Mouse (Mus musculus): ENCODE measurements around the gene Sycp2. TPM values are rescaled to one million over a fixed set of nuclear protein-coding genes. Genes with fewer than 3 reads are reported as not detected.

The Sycp2 gene
- polyA plus RNA-seq (2015; fragmentation: Nextera tagmentation; extraction: Ambion mirVana): 0.05 and 0.18 TPM in 2 replicates

DNA sequence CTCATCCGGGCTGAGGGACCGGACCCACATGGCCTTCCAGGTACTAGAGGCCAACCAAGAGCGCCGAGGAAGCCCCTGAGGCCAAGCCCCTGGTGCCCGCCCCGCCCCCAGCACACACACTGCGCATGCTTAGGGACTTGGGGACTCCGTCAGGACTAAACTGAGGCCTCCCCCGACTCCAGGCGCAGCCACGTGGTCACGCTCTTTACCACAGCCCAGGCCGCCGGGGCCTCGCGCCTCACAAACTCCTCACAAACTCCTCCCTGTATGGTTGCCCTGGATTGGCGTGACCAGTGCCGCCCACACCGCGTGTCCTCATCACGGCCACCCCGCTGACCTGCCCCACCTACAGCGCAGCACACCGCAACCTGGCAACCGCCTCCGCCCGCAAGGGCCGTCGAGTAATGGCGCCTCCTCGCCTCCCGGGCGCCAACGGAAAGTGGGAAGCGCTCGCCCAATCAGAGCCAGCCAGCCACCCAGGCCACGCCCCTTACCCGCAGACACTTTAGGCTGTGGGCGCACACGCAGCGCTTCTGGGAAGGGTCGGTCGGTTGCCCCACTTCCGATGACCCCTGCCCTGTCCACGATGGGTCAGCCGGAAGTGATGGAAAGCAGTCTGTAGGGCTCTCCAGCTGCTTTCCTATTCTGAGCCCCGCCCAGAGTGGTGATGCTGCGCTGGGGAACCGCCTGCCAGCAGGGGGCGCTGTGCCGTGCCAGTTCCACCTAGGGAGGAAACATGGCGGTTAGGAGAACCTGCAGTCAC is at the start of gene Sycp2:
TSS of gene Sycp2 (minus strand) at position 633 of the 763 bp plus-strand sequence.
- peak; percentile 45; the same call in 1 of the 2 replicates for ATAC-seq
- WGBS: 79% methylated on average over 52 of the region's 52 CpGs

DNA sequence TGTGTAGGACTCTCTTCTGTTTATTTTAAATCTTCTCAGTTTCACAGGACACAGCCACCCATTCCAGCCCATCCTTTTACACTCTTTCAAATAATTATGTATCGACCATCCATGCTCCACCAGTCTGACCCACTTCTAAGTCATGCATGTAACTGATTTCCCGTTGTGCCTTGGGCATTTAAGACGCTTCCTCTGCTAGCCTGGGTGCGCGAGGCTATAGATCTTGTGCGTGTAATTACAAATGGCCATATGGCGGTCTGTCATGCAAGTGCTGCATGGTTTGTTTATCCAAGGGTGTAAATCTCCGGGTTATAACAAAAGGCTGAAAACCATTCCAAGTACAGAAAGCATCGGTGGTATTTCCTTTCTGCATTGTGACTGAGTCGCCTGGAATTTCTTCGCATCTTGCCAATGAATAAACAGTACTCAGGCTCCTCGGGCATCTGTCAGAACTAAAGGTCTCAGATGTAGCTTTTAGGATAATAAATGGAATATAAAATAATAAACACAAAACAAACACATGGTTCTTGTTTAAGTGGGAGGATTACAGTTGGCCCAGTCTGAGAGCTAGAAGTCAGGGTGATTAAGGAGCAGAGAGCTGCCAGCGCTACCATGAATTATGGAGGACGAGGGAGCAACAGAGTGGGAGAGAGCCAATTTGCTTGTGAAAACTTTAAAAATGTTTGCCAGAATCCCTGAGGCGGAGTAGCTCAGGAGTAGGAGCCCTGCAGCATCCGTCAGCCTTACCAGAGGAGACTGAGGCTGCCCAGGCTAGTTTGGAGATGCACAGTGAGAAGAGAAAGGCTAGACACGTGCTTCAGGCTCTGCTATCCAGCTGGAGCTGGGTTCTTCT is 47.4 kb upstream of the Sycp2 start:
- WGBS: 32% methylated on average over 17 of the region's 17 CpGs
- Histone ChIP-seq H3K36me3 (no peaks in the 10 kb centered on the region), H3K9me3 (no peaks in the 10 kb centered on the region), H3K4me1 (replicated peaks) (peaks cover 6% of the 10 kb centered on the region; the same call in 1 of the 2 replicates), H3K27ac (peak overlapping the region; percentile 80), H3K9ac (no peak overlapping the region), H3K27me3 (replicated peaks) (no peaks in the 10 kb centered on the region), H3K4me2 (replicated peaks) (peak overlapping the region; percentile 22; the same call in 1 of the 2 replicates), H3K4me3 (replicated peaks) (no peak overlapping the region)
- peak; percentile 80 for ATAC-seq

More for the DNA sequence above, at the start of gene Sycp2:
- H3K9me3 ChIP-seq: 0 out of 2 replicates have a peak, but pooled peaks cover 2% of the 10 kb centered on the region
- H3K4me3 ChIP-seq (replicated peaks): no peak within 1 kb of the TSS
- no peaks in the 10 kb centered on the region for H3K36me3 ChIP-seq
- H3K27me3 ChIP-seq (replicated peaks): no peaks in the 10 kb centered on the region
- 0 out of 2 replicates have a peak, but pooled peaks cover 2% of the 10 kb centered on the region for H3K4me1 ChIP-seq (replicated peaks)
- H3K4me2 ChIP-seq (replicated peaks): no peak within 1 kb of the TSS
- no peak within 1 kb of the TSS for H3K27ac ChIP-seq
- no peak within 1 kb of the TSS for H3K9ac ChIP-seq

DNA sequence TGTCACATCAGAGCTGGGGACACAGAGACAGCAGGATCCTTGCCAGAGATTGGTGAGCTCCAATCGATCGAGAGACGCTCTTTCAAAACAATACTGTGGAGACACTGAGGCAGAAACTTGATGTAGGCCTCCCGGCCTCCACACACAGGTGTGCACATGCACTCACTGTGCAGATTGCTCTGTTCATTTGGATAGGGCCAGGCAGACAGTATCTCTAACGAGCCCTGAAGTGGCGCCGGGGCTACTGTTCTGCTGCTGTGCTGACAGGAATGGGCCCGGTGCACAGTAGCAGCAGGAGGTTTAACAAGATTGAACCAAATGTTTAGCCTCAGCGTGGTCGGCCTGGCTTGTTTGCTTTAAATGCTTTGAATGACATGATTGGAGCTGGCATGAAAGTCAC is 43.5 kb upstream of the Sycp2 start:
- Histone ChIP-seq H3K4me2 (replicated peaks) (no peak overlapping the region), H3K9me3 (no peaks in the 10 kb centered on the region), H3K36me3 (no peaks in the 10 kb centered on the region), H3K27ac (no peak overlapping the region), H3K9ac (no peak overlapping the region), H3K4me1 (replicated peaks) (peaks cover 6% of the 10 kb centered on the region; the same call in 1 of the 2 replicates), H3K27me3 (replicated peaks) (no peaks in the 10 kb centered on the region), H3K4me3 (replicated peaks) (no peak overlapping the region)
- ATAC-seq: no peak
- 76% methylated on average over 10 of the region's 10 CpGs for WGBS

DNA sequence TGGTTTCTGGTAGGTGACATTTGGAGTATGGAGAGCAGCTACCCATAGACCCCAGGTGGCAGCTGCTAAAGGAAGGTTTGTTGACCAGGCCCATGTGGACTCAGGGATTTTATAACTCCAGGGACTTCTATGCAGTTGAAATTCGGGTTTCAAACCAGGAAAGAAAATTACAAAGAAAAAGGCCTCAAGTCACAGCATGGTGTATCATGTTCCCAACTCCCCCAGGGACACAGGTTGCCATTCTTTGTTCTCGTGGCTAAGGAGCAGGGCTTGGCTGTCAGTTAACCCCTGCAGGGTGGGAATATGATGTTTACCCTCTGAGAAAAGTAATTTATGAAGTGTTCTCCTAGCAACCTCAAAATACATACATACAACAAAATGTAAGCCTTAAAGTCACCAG is 42.8 kb upstream of the Sycp2 start:
- Histone ChIP-seq H3K36me3 (no peaks in the 10 kb centered on the region), H3K27me3 (replicated peaks) (no peaks in the 10 kb centered on the region), H3K9ac (no peak overlapping the region), H3K27ac (no peak overlapping the region), H3K4me2 (replicated peaks) (no peak overlapping the region), H3K4me3 (replicated peaks) (no peak overlapping the region), H3K4me1 (replicated peaks) (peaks cover 1% of the 10 kb centered on the region; the same call in 1 of the 2 replicates), H3K9me3 (no peaks in the 10 kb centered on the region)
- WGBS: 34% methylated on average over 2 of the region's 2 CpGs
- ATAC-seq: no peak

DNA sequence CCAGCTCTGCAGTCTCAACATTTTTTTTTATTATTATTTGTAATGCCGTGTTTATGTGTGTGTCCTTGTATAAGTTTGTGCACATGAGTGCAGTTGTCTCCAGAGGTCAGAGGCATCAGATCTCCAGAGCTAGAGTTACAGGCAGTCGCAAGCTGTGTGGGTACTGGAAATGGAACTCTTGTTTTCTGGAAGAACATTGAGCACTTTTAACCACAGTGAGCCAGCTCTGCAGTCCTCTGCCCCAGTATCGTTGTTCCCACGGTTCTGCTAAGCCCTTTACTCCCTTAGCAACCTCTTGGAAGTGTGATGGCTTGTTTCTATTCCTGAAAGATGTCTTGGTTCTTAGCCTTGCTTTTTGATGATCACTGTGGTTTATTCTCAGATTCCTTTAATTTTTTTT is 41.9 kb upstream of the Sycp2 start:
- Histone ChIP-seq H3K27ac (no peak overlapping the region), H3K9me3 (no peaks in the 10 kb centered on the region), H3K36me3 (no peaks in the 10 kb centered on the region), H3K4me1 (replicated peaks) (no peaks in the 10 kb centered on the region), H3K27me3 (replicated peaks) (no peaks in the 10 kb centered on the region), H3K4me3 (replicated peaks) (no peak overlapping the region), H3K4me2 (replicated peaks) (no peak overlapping the region), H3K9ac (no peak overlapping the region)
- WGBS: 81% methylated on average over 4 of the region's 4 CpGs
- no peak for ATAC-seq

DNA sequence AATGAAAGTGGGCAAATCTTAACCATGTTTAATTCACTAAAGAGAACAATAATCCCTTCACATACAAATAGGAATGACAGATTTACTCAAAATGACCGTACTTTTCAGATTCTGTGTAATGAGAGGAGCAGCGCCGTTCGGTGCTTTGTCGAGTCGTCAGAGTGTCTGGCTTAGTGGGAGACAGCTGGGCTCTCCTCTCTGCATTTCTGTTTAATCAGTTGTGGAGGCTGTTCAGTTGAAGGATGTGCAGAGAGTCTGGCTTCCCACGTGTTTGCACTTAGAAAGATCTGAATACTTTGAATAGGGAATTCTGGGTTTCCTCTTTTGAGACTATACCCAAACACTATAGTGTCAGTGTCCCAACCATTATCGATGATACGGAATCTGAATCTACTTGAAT is 29.8 kb upstream of the Sycp2 start:
- H3K4me3 ChIP-seq (replicated peaks): no peak overlapping the region
- no peak overlapping the region for H3K27ac ChIP-seq
- no peak for ATAC-seq
- no peaks in the 10 kb centered on the region for H3K9me3 ChIP-seq
- H3K4me1 ChIP-seq (replicated peaks): no peaks in the 10 kb centered on the region
- H3K27me3 ChIP-seq (replicated peaks): no peaks in the 10 kb centered on the region
- no peak overlapping the region for H3K4me2 ChIP-seq (replicated peaks)
- H3K36me3 ChIP-seq: no peaks in the 10 kb centered on the region
- 46% methylated on average over 9 of the region's 9 CpGs for WGBS
- H3K9ac ChIP-seq: no peak overlapping the region

DNA sequence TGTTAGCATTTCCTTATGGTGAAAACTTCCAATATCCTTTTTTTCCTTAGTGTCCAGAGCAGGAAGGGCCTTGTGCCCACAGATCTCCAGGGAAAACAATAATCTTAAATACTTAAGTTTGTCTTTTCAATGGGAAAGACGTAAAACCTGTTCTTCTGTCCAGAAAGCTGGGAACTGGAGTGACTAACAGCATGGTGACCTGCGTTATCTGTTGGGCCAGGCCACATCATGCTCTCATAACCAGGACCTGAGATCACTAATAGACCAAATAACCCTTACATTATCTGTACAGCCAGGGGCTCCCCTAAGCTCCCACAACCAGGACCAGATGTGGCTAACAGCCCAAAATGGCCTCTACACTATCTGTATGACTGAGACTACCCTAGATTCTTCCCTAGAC is 26.4 kb upstream of the Sycp2 start:
- peak; percentile 42; the same call in 1 of the 2 replicates for ATAC-seq
- no peak overlapping the region for H3K4me2 ChIP-seq (replicated peaks)
- no peak overlapping the region for H3K9ac ChIP-seq
- H3K4me1 ChIP-seq (replicated peaks): 0 out of 2 replicates have a peak, but pooled peaks cover 8% of the 10 kb centered on the region
- 72% methylated on average over 2 of the region's 2 CpGs for WGBS
- H3K27ac ChIP-seq: no peak overlapping the region
- H3K27me3 ChIP-seq (replicated peaks): no peaks in the 10 kb centered on the region
- no peaks in the 10 kb centered on the region for H3K9me3 ChIP-seq
- H3K4me3 ChIP-seq (replicated peaks): no peak overlapping the region
- H3K36me3 ChIP-seq: no peaks in the 10 kb centered on the region

DNA sequence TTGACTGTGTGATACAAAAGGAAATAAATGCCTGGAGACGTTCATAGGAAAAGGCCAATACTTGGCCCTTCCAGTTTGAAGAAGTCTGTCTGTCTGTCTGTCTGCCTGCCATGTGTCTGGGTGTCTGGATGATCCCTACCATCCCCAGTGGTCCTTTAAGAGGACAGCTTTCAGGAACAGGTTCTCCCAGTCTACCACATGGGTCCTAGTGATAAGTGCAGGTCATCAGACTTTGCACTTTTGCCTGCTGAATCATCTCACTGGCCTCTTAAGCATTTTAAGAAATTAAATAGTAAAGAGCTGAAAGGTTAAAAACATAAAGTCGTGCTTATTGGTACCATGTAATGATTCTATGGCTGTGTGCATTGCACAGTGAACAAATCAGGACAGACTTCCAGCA is 26.0 kb upstream of the Sycp2 start:
- Histone ChIP-seq H3K4me1 (replicated peaks) (0 out of 2 replicates have a peak, but pooled peaks cover 10% of the 10 kb centered on the region), H3K27ac (no peak overlapping the region), H3K27me3 (replicated peaks) (no peaks in the 10 kb centered on the region), H3K9me3 (no peaks in the 10 kb centered on the region), H3K36me3 (no peaks in the 10 kb centered on the region), H3K4me3 (replicated peaks) (no peak overlapping the region), H3K4me2 (replicated peaks) (no peak overlapping the region), H3K9ac (no peak overlapping the region)
- ATAC-seq: peak; percentile 82
- WGBS: 48% methylated on average over 2 of the region's 2 CpGs

DNA sequence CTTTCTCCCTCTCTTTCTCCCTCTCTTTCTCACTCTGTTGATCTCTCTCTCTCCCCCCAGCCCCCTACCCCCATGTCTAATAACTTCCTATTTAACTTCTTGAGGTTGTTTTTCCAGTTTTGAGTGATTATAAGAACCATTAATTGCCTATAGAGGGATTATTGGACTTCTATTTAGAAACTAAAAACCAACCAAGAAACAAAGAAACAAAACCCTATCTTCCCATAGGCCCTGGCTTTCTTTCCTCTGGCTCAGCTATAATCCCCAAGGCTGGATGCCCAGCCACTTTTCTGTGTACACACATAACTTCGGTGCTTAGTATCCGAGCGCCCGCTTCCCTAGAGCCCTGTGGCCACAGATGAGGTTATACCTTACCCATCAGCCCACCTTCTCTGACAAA is 22.7 kb upstream of the Sycp2 start, which contains the start of gene Cdh26:
TSS of gene Cdh26 (plus strand) at position 301 of the 400 bp plus-strand sequence.
- H3K27ac ChIP-seq: peak within 1 kb of the TSS; percentile 36; the same call in 1 of the 2 replicates
- ATAC-seq: no peak
- H3K9ac ChIP-seq: 0 out of 2 replicates have a peak within 1 kb of the TSS, but pooled peaks have one; percentile 3
- 0 out of 2 replicates have a peak, but pooled peaks cover 10% of the 10 kb centered on the region for H3K4me1 ChIP-seq (replicated peaks)
- no peak within 1 kb of the TSS for H3K4me3 ChIP-seq (replicated peaks)
- H3K9me3 ChIP-seq: no peaks in the 10 kb centered on the region
- 86% methylated on average over 4 of the region's 4 CpGs for WGBS
- H3K36me3 ChIP-seq: no peaks in the 10 kb centered on the region
- H3K27me3 ChIP-seq (replicated peaks): no peaks in the 10 kb centered on the region
- H3K4me2 ChIP-seq (replicated peaks): peak within 1 kb of the TSS; percentile 43

DNA sequence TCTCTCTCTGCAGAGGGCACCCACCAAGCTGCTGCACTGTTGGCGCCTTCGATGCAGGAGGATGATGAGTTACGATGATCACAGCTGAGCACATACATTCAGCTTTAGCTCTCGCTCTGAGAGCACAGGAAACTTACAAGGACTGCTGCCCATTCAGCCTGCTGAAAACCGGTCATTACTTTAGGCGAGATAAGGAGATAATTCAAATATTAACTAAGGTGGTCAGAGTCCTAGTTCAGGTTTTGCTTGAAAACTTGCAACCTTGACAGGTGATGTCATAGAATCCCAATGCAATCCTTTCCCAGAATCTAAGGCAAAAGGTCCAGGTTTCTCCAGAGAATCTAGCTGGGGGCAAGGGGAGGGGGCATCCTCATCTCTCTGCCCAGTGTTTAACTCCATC is 21.9 kb upstream of the Sycp2 start:
- Histone ChIP-seq H3K4me3 (replicated peaks) (no peak overlapping the region), H3K9ac (0 out of 2 replicates have a peak overlapping the region, but pooled peaks have one; percentile 3), H3K9me3 (no peaks in the 10 kb centered on the region), H3K4me1 (replicated peaks) (0 out of 2 replicates have a peak, but pooled peaks cover 10% of the 10 kb centered on the region), H3K27ac (peak overlapping the region; percentile 36), H3K36me3 (no peaks in the 10 kb centered on the region), H3K27me3 (replicated peaks) (no peaks in the 10 kb centered on the region), H3K4me2 (replicated peaks) (peak overlapping the region; percentile 43)
- WGBS: 58% methylated on average over 6 of the region's 6 CpGs
- ATAC-seq: peak; percentile 54

DNA sequence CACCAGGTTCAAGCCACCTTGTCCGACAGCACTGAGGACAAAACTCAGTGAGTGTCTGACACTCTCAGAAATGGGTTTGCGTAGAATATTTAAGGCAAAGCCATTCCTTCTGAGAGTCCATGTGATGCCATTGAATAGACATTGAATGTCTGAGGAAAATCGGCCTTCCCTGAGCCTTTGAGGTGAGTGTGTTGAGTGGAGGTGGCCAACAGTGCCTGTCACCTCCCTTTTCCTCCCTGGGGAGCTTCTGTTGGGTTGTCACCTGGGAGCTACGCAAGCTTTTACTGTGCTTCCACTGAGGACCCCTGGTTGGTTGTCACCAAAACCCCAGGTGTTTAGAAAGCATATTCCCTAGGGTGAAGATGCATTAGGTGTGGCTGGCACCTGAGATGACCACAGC is 21.2 kb upstream of the Sycp2 start:
- ATAC-seq: no peak
- Histone ChIP-seq H3K4me1 (replicated peaks) (0 out of 2 replicates have a peak, but pooled peaks cover 10% of the 10 kb centered on the region), H3K27me3 (replicated peaks) (no peaks in the 10 kb centered on the region), H3K27ac (no peak overlapping the region), H3K4me2 (replicated peaks) (no peak overlapping the region), H3K9ac (no peak overlapping the region), H3K36me3 (no peaks in the 10 kb centered on the region), H3K9me3 (no peaks in the 10 kb centered on the region), H3K4me3 (replicated peaks) (no peak overlapping the region)
- WGBS: 81% methylated on average over 4 of the region's 4 CpGs

DNA sequence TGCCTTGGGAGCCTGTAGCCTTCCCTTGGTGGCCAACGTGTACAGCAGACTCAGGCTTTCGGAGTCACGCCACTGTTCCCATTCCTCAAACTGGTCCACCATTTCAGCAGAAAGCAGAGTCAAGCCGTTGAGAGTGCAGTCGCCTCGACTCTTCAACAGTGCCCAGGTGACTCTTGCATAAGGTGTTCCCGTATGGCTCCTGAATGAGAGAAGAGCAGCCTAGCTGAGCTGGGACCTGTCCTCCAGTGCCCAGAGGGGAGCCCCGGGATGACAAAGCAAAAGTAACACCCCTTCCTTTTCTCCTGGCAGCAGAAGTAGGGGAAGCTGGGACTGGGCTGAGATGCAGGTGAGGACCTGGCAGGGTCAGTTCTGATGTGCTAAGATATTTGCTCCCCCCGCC is 20.7 kb upstream of the Sycp2 start:
- ATAC-seq: no peak
- Histone ChIP-seq H3K9me3 (no peaks in the 10 kb centered on the region), H3K36me3 (no peaks in the 10 kb centered on the region), H3K27ac (no peak overlapping the region), H3K4me1 (replicated peaks) (0 out of 2 replicates have a peak, but pooled peaks cover 10% of the 10 kb centered on the region), H3K4me3 (replicated peaks) (no peak overlapping the region), H3K27me3 (replicated peaks) (no peaks in the 10 kb centered on the region), H3K4me2 (replicated peaks) (no peak overlapping the region), H3K9ac (no peak overlapping the region)
- 78% methylated on average over 9 of the region's 9 CpGs for WGBS
